Mouse (Mus musculus) gastrocnemius, postnatal 36 days (tissue): ENCODE measurements around the gene Pigb. TPM values are rescaled to one million over a fixed set of nuclear protein-coding genes. Genes with fewer than 3 reads are reported as not detected.

ENCODE experiments used
- DNase-seq, 2 experiments: peaks; one replicate each; pipeline ENCODE4 v3.0.0; 2022
- intact Hi-C: fragments of 180-260 bp; cut with DNase I; formaldehyde crosslinking; loops from one replicate; pipeline ENCODE4 v1.15.1; 2025
- total RNA-seq, 2 experiments: library from RNA; stranded (reverse); gene quantifications; 2 replicates each; pipeline ENCODE4 v1.2.3; 2021

Pigb gene
- total RNA-seq, 2 experiments from 2014 or later, result 3.2 to 4.3 TPM

DNA sequence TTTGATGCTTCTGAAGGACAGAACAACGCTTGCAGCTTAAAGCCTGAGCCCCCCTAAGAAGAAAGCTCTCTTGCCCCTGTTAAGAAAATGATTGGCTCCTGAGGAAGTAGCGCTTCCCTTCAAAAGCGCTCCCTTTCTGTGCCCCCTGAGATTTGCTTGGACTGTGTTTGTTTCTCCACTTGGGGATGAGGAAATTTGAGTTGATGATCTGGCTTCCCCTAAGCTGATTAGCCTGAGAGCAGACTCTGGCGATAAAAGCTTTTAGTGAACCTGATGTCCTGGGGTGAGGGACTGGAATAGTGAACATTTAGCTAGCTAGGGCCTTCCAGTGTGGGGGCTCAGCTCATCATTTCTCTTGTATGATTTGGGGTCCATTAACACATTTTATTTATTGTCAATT, 8.7 kb upstream of the Pigb start:
- intact Hi-C loops, result no loop called here
- DNase-seq, result no peak

DNA sequence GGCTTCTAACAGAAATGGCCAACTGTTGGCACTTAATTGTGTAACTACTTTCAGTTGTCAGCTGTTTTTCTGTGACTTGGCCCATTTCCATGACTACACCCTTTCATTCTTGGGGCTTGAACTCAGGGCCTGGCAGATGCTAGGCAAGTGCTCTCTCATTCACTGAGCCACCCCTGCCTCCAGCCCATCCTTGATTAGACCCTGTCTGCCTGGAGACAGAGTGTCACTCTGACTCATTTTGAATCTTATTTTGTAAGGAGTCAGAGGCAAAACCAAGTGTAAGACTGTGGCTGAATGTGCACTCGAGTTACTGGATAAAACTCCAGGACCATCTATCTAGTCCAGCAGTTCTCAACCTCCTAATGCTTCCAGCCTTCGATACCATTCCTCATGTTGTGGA, 7.7 kb upstream of the Pigb start:
- no peak for DNase-seq
- intact Hi-C loops, result no loop called here

DNA sequence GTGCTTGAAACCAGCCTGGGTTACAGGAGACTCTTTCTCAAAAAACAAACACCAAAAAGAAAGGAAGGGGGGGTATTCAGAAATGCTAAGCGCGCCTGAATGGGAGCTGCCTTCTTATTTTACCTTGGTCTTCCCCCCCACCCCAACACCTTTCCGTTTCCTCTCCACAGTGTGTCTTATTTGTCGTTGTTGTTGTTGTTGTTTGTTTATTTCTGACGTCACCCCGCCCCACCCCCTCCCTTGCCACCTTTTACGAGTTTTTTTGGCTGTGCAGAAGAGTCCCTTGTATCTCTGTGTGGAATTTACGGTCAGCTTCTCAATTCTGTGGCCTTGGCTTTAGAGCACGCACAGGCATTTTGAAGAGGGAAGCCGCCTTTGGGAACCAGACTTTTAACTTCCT, 5.5 kb upstream of the Pigb start:
- DNase-seq, result no peak
- intact Hi-C loops, result no loop called here

DNA sequence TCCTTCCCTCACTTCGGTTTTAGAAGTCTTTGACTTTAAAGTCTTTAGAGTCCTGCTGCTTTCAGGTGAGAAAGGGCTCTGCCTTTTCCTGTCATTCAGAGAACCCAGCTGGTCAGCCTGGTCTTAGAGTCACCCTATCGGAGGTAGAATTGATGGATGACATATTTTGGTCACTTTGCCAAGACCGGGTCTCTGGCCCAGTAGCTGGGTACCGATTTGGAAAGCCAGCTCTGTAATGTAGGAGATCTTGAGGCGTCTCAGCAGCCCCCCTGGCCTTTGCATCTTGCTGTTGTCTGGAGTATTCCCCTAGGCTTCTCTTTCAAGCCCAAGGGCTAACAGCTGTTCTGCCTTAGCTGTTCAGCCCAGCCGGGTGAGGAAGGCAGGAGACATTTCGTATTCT, 5.0 kb upstream of the Pigb start:
- DNase-seq, result no peak
- intact Hi-C loops, result no loop called here

DNA sequence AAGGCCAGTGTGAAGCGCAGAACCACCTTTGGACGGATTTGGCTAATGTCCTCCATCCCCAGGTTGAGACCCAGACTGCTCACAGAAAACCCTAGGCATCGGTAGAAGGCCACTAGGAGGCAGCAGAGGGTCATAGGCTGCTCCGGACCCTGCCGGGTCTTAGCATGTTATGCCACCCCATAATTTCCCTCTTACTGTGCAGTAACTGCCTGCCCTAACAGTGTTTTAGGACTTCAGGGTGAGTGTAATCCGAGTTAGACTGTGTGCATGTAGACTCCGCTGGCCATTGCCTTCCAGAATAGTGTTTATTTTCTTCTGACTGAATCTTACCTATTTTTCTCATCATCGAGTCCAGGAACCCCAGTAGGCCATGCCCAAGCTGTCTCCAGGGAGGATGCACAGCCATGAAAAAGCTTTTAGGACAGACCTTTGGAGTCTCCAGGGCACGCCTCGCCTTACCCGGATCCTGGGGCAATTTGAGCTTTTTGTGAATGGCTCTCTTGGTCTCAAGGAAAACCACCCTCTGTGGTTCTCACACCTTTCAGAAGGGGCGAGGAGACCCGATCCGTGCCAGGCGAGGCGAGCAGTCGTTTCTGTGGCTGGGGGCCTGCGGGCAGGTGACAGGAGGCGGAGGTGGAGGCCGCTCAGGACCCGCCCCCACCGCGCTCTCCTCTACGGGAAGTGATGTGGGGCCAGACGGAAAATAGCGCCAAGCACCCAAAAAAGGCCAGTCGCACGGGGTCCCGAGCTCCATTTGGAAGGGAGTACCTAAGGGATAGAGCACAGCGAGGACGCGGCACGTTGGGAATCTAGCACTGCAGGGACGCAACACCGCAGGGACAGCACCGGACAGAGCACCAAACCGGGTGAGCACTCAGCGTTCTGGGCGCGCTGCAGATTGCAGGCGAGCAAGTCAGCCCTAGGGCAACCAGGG, 4.2 kb upstream of the Pigb start, which contains the start of gene Rab27a:
Gene Rab27a, plus strand, starts transcription at position 709 of the 934 bp plus-strand sequence.
- intact Hi-C loops, result loop anchor here (1.0 kb wide), 1 partner anchor 47 kb away; no protein-coding TSS in a partner anchor
- peak; percentile 46 to 77 for DNase-seq

DNA sequence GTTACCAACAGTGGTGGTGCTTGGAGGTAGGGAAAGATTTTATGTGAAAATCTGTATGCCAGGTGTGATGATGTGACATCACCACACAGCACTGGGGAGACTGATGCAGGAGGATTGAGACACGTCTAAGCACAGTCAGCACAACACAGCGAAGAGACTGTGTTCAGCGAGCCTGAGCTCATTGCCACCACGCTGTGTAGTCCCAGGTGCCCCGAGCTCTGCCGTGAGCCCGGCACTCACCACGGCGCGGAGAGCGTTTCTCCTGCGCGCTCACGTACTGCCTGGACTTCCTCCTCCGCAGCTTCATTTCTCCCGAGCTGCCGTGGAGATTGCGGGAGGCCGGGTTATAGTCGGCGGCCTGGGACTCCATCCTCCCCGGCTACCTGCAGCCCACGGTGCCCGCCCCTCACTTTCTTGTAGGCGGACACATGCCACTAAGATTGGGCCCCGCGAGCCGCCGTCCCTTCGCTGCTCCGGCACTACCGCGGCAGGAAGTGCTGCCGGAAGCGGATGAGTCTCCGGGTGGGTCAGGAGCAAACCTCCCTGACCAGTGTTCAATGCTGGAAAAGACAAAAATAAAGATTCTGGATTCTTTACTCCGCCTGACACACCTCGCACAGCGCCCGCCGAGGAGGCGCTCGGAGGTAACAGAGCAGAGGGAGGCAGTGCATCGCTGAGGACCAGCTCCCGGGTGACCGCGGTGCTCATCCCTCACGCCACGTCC, 794 bp downstream of the Pigb start:
- intact Hi-C loops, result no loop called here
- peak; percentile 87 for DNase-seq

DNA sequence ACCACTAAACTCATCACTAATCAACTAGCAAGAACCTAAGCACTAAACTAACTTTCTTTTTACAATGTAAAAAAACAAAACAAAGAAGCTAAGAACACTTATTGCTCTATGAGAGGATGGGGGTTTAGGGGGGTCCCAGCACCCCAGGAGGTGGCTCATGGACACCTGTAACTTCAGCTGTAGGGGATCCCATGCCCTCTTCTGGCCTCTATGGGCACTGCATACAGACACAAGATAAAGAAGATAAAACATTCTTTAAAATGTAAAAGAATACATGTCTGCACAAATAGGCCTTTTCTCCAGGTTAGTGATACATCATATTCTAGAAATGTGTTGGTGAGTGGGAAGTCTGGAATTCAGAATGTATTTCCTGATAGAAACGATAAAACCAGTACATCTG, 6.8 kb downstream of the Pigb start:
- intact Hi-C loops, result no loop called here
- no peak for DNase-seq

DNA sequence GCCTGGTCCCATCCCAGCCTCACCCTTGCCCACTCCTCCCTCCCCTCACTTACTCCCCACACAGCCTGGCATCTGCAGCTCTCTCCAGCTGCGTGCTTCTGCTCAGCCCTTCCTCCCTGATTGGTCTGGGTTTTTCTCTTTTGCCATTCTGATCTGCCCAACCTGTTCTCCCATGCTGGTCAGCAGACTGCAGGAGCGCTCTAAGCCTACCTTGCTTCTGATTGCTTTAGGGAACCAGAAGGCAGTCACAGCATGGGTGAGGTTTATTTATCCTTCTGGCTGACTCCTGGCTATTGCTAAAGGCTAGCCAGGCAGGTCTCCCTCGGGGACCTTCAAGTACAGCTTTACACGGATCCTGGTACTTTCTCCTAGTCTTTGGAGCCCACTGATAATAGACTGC, 8.8 kb downstream of the Pigb start:
- DNase-seq, result no peak
- intact Hi-C loops, result no loop called here

DNA sequence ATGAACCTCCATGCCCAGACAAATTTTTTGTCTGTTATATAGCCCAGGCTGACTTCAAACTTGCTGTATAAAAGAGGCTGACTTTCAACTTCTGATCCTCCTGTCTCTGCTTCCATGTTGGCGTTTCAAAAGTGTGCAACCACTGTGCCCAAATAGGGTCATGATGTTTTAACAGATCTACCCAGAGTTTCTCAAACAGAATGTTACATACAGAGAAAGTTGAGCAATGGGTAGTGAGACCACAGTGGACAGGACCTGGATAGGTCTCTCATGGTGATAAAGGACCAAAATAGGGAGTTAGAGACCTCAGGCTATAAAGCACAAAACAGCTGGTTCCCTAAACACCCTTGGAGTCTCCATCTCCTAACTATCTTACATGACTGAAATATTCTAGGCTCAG, 9.7 kb downstream of the Pigb start:
- intact Hi-C loops, result no loop called here
- no peak for DNase-seq

DNA sequence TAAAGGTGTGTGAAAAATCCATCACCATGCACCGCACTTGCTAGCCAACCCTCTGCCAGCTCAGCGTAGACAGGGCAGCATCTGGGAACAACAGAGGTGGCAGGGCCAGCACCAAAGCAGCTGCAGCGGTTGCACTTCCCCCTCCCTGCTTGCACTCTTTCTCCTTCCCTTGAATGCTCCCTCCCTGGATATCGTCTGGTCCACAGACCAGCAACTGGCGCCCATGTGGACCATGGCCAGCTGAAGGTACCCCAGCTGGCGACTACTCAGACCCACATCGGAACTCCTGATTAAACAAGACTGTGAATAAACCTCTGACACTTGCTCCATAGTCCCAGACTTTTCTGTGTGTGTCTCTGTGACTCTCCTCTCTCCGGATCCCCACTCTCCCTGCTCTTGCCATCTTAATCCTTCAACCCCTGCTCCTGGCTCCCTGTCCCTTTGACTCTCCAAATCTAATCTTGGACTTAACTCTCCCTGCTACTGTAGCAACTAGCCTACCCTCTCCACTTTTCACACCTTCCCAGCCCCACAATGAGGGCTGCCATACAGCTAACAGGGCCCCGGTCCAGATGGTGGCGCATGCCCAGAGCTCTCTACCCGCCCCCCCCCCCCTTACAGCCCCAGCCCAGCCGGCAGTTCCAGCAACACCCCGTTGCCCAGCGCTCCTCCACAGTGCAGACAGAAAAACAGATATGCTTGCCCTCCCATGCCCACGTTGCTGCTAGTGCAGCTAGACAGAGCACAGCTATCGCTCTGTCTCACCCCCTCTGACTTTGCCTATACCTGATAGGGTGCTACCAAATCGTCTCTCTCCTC, 14.2 kb downstream of the Pigb start:
- intact Hi-C loops, result no loop called here
- DNase-seq, result no peak

DNA sequence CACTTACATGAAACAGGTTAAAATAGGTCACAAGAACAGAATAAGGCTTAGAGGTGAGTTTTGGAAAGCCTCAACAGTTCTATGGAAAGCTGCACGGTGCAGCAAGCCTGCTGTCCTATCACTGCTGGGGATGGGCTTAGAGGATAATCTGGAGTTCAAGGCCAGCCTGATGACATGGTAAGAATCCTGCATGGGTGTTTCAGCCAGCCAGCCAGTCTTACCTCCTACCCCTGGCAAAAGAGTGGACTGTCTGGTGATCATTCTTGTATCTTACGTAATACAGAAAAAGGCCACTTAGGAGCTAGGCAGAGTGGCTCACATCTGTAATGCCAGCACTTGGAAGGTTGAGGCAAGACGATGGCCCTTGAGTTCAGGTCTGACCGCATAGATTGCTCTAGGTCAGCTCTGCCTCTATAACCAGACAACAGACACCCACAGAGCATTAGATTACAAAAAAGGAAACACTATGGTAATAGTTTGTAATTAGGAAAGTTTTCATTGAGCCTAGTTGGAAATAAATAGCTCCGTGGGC, 19.5 kb downstream of the Pigb start:
- intact Hi-C loops, result no loop called here
- DNase-seq, result no peak

DNA sequence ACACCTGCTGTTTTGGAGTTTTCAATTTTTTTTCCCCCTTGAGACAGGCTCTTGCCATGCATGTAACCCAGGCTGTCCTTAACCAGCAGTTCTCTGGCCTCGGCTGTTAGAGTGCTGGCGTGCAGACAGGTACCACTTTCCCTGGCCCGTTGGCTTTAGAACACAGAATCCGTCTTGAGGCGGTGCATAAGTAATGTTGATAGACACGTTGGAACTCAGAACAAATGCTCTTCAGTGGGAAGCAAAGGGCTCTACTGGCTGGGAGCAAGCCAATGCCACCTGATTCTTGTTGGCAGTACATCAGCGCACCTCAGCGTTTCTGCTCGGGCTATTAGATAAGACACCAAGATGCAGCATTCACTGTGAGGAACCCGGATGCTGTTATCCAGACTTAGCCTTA, 20.3 kb downstream of the Pigb start:
- DNase-seq, result no peak
- intact Hi-C loops, result no loop called here

DNA sequence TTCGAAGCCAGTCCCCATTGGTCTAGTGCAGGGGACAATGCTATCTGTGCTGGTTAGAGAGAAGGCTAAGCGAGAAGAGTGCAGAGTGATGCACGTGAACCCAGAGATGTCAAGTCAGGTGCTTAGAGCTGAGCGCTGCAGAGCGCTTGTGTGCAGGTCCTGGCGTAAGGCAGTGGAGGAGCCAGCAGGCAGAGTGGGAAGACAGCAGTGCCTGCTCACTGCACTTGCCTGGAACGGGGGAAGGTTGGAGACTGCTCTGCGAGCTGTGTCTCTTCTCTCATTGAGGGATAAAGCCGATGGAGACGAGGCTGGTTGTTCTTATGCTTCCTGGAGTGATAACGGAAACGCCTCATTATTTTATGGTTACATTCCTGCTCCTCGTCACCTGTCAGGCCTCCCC, 25.5 kb downstream of the Pigb start:
- intact Hi-C loops, result no loop called here
- DNase-seq, result no peak

DNA sequence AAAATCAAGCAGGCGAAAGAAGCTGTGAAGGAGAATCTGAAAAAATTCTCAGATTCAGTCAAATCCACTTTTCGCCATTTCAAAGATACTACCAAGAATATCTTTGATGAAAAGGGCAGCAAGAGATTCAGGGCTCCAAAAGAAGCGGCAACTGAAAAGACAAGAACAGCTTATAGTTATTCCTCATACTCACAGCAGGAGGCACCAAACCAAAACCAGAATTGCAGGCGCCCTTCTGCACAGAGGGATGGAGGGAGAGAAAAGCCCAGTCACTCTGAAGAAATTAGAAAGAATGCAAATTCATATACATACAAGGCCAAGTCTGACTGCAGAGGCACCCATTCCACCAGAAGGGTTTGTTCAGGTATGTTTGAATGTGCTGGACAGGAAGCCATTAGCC, 27.5 kb downstream of the Pigb start:
- DNase-seq, result no peak
- intact Hi-C loops, result no loop called here

DNA sequence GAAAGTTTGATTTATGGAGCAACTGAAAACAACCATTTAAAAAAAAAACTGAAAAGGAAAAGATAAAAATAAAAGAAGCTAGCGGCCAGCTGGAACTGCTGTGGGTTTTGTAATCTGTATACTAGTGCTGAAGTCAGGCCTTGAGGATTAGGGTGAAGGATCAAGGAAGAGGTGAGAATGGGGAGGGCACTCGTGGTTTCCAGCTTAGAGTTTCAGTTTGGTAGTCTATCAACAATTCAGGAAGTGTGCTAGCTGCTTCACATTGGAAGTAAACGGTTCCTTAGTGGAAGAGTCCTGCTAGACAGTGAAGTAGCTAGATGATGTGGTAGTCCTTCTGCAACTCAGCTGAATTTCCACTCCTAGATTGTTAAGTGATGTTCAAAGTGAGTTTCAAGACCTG, 31.8 kb downstream of the Pigb start:
- intact Hi-C loops, result no loop called here

DNA sequence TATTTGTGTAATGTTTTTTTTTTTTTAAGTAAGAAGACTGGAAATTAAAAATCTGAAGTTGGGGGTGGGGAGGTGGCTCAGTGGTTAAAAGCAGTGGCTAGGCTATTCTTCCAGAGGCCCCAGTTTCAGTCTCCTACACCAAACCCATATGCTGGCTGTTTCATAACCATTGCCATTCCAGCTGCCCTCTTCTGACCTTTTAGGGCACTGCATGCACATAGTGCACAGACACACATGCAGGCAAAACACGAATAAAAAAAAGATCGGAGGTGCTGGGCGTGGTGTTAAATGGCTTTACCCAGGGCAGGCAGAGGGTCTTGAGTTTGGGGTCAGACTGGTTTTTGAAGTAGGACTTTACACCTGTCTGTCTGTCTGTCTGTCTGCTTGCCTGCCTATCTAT, 34.0 kb downstream of the Pigb start:
- DNase-seq, result no peak
- intact Hi-C loops, result no loop called here

More for the DNA sequence above, 31.8 kb downstream of the Pigb start:
- no peak for DNase-seq

DNA sequence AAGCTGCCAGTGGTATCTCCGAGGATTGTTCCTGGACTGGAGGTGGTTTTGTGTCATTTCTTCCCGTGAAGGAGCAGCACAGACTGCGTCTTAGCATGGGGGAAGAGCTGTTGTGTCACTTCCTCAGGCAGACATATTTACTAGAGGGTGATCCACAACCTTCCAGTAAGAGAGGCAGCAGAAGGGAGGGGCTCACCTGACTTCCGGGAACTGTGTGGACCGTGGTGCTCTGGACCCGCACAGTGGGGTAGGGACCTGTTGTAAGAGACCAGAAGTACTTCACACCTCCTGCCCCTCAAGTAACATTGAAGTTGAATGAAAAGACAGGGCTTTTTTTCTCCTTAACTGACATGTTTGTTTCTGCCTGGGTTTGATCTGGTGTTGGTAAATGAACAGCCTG, 35.1 kb downstream of the Pigb start:
- intact Hi-C loops, result no loop called here
- no peak for DNase-seq

DNA sequence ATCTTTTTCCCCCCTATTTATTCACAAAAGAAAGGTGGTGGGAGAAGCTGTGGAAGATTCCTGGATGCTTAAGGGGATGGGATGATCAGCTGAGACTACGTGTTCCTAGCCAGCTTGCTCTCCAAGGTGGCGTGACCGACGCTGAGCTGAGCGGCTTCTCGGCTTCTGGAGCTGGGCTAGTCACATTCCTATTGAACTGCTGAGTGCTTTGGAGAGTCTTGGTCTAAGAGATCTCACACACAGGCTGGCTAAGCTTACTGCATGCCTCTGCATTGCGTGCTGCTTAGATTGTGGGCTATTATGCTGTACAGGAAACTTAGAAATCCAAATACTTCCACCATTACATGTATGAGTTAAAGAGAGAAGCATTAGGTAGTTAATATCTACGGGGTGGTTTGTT, 36.1 kb downstream of the Pigb start:
- intact Hi-C loops, result no loop called here
- DNase-seq, result no peak

DNA sequence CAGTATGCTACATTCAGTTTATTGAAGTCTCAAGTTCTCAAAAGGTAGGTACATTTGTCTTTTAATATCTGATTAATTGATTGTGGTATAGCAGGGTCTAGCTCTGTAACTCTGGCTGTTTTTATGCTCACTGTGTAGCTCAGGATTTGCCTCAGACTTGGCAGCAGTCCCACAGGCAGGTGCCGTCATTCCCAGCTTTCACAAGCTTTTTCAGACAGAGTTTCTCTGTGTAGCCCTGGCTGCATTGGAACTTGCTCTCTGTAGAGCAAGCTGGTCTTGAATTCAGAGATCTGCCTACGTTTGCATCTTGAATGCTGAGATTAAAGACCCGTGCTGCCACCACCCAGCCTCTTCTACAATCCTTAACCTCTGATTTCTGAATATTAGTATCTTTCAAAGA, 38.0 kb downstream of the Pigb start:
- no peak for DNase-seq
- intact Hi-C loops, result no loop called here

DNA sequence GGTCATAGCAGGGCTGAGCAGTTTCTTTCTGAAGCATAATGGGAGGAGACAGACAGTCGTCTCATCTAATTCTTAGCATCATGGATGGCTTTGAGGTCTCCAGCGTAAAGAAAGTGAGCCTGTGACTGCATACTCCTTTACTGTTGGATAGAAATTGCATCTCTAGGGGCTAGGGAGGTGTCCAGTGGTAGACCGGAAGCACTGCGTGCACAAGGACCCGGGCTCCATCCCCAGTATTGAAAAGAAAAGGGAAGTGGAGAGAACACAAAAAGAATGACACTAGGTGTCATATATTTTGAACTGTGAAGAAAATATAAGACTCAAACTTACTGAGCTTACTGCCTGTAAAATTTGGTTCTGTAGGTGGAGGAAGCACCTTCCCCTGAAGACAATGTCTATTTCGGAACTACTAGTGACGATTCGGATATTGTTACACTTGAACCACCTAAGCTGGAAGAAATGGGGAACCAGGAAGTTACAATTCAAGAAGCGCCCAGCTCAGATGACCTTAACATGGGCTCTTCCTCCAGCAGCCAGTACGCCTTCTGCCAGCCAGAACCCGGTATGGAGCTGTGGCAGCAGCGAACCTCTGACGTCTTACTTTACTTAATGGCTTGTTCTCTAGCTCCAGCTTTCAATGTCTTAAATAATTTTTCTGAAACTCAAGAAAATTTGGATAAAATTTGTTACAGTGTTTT, 38.7 kb downstream of the Pigb start:
- intact Hi-C loops, result no loop called here
- DNase-seq, result no peak
